Mouse (Mus musculus): Measurements from ENCODE around the gene Colgalt2.
A peak's percentile ranks its signal among the peaks of the same experiment; 100 is the strongest.

Gene Colgalt2

DNA sequence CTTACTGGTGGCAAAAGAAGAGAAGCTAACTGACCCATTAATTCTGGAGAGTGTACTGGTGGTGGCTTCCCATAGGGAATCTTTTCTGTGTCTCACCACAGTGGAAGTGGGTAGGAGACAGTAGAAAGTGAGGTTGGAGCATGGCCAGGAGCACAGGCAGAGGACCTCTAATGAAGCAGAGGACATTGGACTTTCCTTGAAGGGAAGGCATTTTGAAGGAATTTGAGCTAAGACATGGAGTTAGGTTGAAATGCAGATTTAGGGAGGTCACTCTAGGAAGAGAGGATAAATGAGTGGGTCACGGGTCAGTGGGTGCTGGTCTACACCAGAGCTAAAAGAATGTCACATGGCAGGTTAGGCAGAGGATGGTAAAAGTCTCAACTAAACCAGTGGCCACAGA lies 91.2 kb downstream of the Colgalt2 start:
- no peak for DNase-seq (ENCODE audit: low read depth, low spot score)

DNA sequence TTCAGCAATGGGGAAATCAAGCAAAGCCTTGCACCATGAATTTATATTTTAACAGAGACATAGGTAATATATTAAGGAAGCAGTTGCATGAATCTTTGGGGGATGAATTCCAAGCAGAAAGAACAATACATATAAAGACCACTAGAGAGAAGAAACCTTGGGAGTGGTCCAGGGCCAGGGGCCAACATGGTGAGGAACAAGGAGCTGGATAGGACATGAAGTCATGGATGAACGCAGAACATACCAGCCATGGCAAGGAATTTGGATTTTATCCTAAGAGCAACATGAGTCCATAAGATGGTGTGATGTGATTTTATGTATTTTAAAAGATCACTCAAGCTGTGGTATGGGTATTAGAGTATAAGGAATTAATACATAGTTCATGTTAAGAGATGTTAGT lies 92.6 kb downstream of the Colgalt2 start:
- DNase-seq (ENCODE audit: low read depth, low spot score): no peak

GRCm38 (mm10) chr1:152496831-152497230 lies 97.2 kb downstream of the Colgalt2 start:
- no peak for DNase-seq (ENCODE audit: low read depth, low spot score)

- DNase-seq (ENCODE audit: low read depth, low spot score): no peak
These were observed 98.0 kb downstream of the Colgalt2 start for GRCm38 (mm10) chr1:152497581-152497980.

GRCm38 (mm10) chr1:152499802-152500201 lies 100.2 kb downstream of the Colgalt2 start:
- DNase-seq (ENCODE audit: low read depth, low spot score): no peak

DNA sequence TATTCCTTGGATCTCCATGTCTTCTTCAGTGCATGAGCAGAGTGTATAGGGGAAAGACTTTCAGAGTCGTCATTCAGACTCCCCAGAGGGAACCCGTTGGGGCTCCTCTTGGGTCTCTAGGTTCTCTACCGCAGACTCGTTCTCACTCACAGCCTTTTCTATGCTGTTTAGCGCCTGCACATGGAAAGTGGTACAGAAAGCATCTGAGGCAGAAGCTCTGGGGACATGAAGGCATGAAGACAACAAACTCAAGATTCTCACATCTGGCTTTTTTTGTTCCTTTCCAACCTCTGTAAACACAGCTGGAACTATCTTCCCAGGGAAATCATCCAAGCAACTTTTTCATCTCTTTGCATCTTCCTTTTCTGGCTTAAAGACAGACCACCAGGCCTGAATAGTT lies 106.5 kb downstream of the Colgalt2 start:
- no peak for DNase-seq (ENCODE audit: low read depth, low spot score)

- DNase-seq (ENCODE audit: low read depth, low spot score): no peak
These were observed 107.1 kb downstream of the Colgalt2 start for GRCm38 (mm10) chr1:152506726-152507125.

- DNase-seq (ENCODE audit: low read depth, low spot score): no peak
These were observed 109.0 kb downstream of the Colgalt2 start for GRCm38 (mm10) chr1:152508481-152509220.

GRCm38 (mm10) chr1:152511237-152511636 lies 111.6 kb downstream of the Colgalt2 start:
- DNase-seq (ENCODE audit: low read depth, low spot score): peak; percentile 36

DNA sequence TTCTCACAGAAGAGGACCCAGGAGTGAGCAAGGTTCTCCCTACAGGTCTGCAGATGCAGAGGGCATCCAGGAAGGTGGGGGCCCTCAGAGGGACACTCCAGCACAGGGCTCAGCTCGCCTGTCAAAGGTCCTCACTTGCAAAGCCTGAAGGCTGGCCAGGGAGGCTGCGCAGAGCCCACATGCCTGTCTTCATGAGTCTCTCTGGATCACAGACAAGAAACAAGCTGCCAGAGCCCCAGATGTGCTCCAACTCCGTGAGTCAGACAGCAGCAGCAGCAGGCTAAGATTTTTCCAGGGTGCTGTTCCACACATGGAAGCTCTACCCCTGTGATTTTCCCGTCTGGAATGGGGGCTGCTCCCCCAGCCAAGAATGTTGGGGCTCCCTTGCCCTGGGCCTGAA lies 114.6 kb downstream of the Colgalt2 start:
- DNase-seq (ENCODE audit: low read depth, low spot score): no peak

DNA sequence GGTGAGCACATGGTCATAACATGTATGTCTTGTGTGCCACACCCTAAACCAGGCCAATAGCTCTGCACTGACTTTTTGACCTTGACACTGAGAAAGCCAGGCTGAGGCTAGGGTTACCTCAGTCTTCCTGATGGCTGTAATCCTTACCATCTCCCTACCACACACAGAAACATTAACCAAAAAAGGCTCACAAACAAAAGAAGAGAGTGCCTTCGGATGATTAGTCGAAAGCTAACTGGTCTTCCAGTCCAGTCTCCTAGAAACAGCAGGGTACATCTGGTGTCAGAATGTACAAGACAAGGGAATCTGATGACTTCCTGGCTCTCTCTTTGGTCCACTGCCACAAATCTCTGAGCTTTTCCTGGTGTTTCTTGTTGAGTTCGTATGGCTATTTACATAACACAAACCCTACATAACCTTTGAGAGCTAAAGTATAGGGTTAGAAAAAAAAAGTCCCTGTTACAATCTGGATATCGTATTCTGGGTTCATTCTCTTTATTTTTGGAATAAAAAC lies 117.5 kb downstream of the Colgalt2 start:
- DNase-seq (ENCODE audit: low read depth, low spot score): no peak

DNA sequence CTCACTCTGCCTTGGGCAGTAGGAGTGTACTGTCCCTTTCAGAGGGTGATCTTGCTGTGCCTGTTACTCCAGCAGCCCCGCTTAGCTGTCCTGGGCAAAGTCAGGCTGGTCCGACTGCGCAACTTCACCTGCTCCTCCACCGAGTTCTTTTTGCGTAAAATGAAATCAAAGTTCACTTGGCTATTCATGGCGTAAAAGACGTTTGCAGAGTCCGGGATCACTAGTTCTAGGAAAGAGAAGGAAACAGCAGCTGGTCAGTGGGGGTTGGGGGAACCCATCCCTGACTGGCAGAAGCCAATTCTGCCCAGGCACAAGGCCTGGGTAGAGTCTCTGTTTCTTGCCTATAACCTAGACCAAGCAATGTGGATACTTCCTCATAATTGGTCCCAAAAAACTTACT lies 119.3 kb downstream of the Colgalt2 start:
- no peak for DNase-seq (ENCODE audit: low read depth, low spot score)

DNA sequence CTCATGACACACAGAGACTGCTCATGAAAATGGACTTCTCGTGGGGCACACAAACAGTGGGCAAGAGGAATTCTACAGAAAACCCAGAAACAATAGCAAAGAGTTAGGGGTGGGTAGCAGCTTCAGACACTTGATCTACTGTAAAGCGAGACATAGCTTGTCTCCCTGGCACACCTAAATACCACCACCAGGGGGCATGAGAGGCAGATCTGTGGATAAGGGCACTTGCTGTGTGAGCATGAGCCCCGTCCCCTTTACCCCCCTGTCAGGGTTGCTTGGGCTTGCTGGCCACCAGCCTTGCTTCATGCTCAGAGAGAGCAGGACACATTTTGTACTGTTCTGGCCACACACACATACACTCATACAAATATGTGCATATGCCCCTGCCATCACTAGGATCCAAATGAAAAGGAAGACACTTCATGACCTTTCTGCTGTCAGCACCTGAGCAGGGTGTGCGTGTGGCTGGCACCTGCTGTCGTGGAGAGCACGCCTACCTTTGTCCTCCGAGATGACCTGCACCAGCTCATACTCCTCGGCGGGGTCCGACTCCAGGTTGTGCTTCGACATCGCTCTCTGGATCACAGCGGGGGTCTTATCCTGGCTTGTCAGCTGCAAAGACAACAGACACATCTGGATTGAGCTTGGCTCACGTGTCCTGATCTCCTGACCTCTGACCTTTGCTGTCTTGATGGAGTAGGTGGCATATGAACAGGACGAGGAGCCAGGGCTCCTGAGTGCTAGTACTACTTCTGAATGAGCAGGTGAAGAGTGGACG lies 121.4 kb downstream of the Colgalt2 start:
- DNase-seq (ENCODE audit: low read depth, low spot score): no peak

GRCm38 (mm10) chr1:152522226-152522625 lies 122.6 kb downstream of the Colgalt2 start:
- no peak for DNase-seq (ENCODE audit: low read depth, low spot score)

GRCm38 (mm10) chr1:152523292-152523691 lies 123.7 kb downstream of the Colgalt2 start:
- no peak for DNase-seq (ENCODE audit: low read depth, low spot score)

DNA sequence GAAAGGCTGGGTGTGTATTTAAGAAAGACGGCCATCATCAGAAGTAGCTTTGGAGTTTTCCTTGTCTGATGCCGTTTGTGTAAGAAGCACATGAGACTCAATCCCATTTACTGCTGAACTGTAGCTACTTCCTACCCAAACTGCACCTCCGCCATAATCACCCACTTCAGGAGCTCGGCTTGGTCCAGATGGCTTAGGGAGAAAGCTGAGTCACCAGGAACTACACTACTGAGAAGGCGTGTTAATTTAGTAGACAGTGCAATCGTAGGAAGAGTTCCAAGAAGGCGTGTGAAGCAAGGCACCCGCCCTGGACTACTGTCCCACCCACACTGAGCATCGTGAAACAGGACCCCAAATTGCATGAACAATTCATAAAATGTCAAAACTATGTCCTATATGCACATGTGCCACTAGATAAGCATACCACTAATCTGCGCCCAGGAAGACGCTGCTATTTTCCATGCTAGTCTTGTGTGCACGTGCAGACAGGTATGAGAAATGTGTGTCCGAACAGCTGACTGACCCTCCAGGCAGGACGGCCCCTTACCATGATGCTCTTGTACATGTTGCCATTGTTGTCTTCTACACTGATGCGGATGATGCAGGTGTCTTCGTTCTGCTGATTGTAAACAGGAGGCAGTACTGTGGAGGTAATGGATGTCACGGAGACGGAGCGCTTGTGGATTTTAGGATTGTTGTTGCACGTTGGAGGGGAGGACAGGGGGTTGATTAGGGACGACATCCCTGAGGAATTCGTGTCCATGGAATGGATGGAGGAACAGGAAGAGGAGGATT lies 124.7 kb downstream of the Colgalt2 start:
- no peak for DNase-seq (ENCODE audit: low read depth, low spot score)

- DNase-seq (ENCODE audit: low read depth, low spot score): peak; percentile 74
These were observed 125.5 kb downstream of the Colgalt2 start for GRCm38 (mm10) chr1:152524987-152525648.

DNA sequence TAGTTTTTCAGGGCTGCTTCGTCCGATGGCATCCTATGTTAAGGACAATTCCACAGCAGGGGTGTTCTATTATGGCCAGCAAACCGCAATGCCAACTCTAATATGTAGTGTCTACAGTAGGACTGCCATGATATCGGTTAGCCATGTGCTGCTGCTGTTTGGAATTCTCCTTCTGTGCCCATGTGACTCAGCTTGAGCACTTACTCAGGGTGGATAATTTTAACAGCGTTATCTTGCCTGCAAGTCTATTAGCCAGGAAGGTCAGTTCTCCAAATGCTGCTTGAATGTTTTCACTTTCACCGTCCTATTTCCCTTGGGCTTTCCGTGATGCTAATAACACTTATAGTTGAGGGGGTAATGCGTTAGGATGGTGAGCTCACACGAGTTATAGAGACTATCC lies 126.5 kb downstream of the Colgalt2 start:
- DNase-seq (ENCODE audit: low read depth, low spot score): no peak

GRCm38 (mm10) chr1:152528214-152528613 lies 128.6 kb downstream of the Colgalt2 start:
- DNase-seq (ENCODE audit: low read depth, low spot score): no peak

- no peak for DNase-seq (ENCODE audit: low read depth, low spot score)
These were observed 129.1 kb downstream of the Colgalt2 start for GRCm38 (mm10) chr1:152528778-152529177.

- no peak for DNase-seq (ENCODE audit: low read depth, low spot score)
These were observed 131.9 kb downstream of the Colgalt2 start for GRCm38 (mm10) chr1:152531498-152531897.

Measured in retina, postnatal 7 days (tissue).